Mouse (Mus musculus) intestine, embryonic 16.5 days (tissue): ENCODE measurements around the gene Rps21. TPM values are rescaled to one million over a fixed set of nuclear protein-coding genes. Genes with fewer than 3 reads are reported as not detected.

ENCODE experiments used
- ATAC-seq: fragments of 200-750 bp; cut with Nextera tagmentation; 2 replicates; pipeline ENCODE4 v1.8.0; 2017; ENCODE audit warnings: moderate TSS enrichment, moderate library complexity
- H3K27ac ChIP-seq: fragments of 300-500 bp; sonication (generic); 2 replicates; pipeline ENCODE4 v1.5.1; 2014; ENCODE audit warnings: mild to moderate bottlenecking, low read length
- H3K27me3 ChIP-seq: fragments of 300-500 bp; sonication (generic); replicated peaks from 2 replicates; pipeline ENCODE4 v1.6.1; 2014; ENCODE audit warnings: low read length, control low read depth, mixed read lengths; ENCODE audit not compliant: control insufficient read depth, insufficient read depth
- H3K36me3 ChIP-seq: fragments of 300-500 bp; sonication (generic); 2 replicates; pipeline ENCODE4 v1.6.1; 2014; ENCODE audit warnings: low read length, control low read depth; ENCODE audit not compliant: control insufficient read depth, insufficient read depth
- H3K4me1 ChIP-seq: fragments of 300-500 bp; sonication (generic); 2 replicates; pipeline ENCODE4 v1.6.1; 2014; ENCODE audit warnings: low read length, control low read depth, mixed read lengths; ENCODE audit not compliant: control insufficient read depth, insufficient read depth
- H3K4me2 ChIP-seq: fragments of 300-500 bp; sonication (generic); 2 replicates; pipeline ENCODE4 v1.6.1; 2014; ENCODE audit warnings: low read depth, low read length, control low read depth
- H3K4me3 ChIP-seq: fragments of 300-500 bp; sonication (generic); 2 replicates; pipeline ENCODE4 v1.5.1; 2014; ENCODE audit warnings: mild to moderate bottlenecking, low read length
- H3K9ac ChIP-seq: fragments of 300-500 bp; sonication (generic); 2 replicates; pipeline ENCODE4 v1.6.1; 2014; ENCODE audit warnings: low read depth, low read length
- H3K9me3 ChIP-seq: fragments of 300-500 bp; sonication (generic); 2 replicates; pipeline ENCODE4 v1.6.1; 2016; ENCODE audit warnings: low read length, control low read depth; ENCODE audit not compliant: control insufficient read depth
- WGBS: fragments of 180-500 bp; shearing (Covaris S2); extraction: QIAGEN DNeasy Blood & Tissue Kit; methylation state at CpG from one replicate; pipeline ENCODE4 v1.1.7; 2014; 5-methylcytosine and 5-hydroxymethylcytosine counted together
- polyA plus RNA-seq: library from polyadenylated mRNA; unstranded; fragments of >200 nt; fragmentation: Nextera tagmentation; extraction: Ambion mirVana; gene quantifications from 2 replicates; pipeline ENCODE4 v1.2.1, GENCODE M21; 2015

The Rps21 gene
- polyA plus RNA-seq, 1 experiment from 2014 or later: 487 TPM

GRCm38 (mm10) chr2:180218241-180218640, 38.9 kb upstream of the Rps21 start:
- ATAC-seq: no peak
- H3K36me3 ChIP-seq: no peaks in the 10 kb centered on the region
- WGBS: 65% methylated on average over 3 of the region's 3 CpGs
- peaks cover 78% of the 10 kb centered on the region for H3K4me1 ChIP-seq
- no peak overlapping the region for H3K4me3 ChIP-seq
- H3K9me3 ChIP-seq: no peaks in the 10 kb centered on the region
- no peak overlapping the region for H3K4me2 ChIP-seq
- peak overlapping the region; percentile 31 for H3K27ac ChIP-seq
- no peaks in the 10 kb centered on the region for H3K27me3 ChIP-seq
- peak overlapping the region; percentile 11; the same call in 1 of the 2 replicates for H3K9ac ChIP-seq

- H3K4me3 ChIP-seq: no peak overlapping the region
- no peaks in the 10 kb centered on the region for H3K27me3 ChIP-seq
- WGBS: 42% methylated on average over 5 of the region's 5 CpGs
- no peaks in the 10 kb centered on the region for H3K9me3 ChIP-seq
- no peaks in the 10 kb centered on the region for H3K36me3 ChIP-seq
- ATAC-seq: peak; percentile 6; the same call in 1 of the 2 replicates
- H3K9ac ChIP-seq: peak overlapping the region; percentile 11; the same call in 1 of the 2 replicates
- peaks cover 78% of the 10 kb centered on the region for H3K4me1 ChIP-seq
- no peak overlapping the region for H3K4me2 ChIP-seq
- H3K27ac ChIP-seq: peak overlapping the region; percentile 31; the same call in 1 of the 2 replicates
These were observed 38.5 kb upstream of the Rps21 start for GRCm38 (mm10) chr2:180218677-180219076.

GRCm38 (mm10) chr2:180219145-180219943, 37.8 kb upstream of the Rps21 start:
- H3K4me1 ChIP-seq: peaks cover 76% of the 10 kb centered on the region
- WGBS: 78% methylated on average over 15 of the region's 15 CpGs
- peak overlapping the region; percentile 13; the same call in 1 of the 2 replicates for H3K27ac ChIP-seq
- peak overlapping the region; percentile 11; the same call in 1 of the 2 replicates for H3K9ac ChIP-seq
- ATAC-seq: no peak
- no peaks in the 10 kb centered on the region for H3K9me3 ChIP-seq
- H3K36me3 ChIP-seq: no peaks in the 10 kb centered on the region
- no peak overlapping the region for H3K4me3 ChIP-seq
- H3K4me2 ChIP-seq: no peak overlapping the region
- no peaks in the 10 kb centered on the region for H3K27me3 ChIP-seq

- H3K4me1 ChIP-seq: peaks cover 75% of the 10 kb centered on the region
- H3K9ac ChIP-seq: 0 out of 2 replicates have a peak overlapping the region, but pooled peaks have one; percentile 10
- no peaks in the 10 kb centered on the region for H3K9me3 ChIP-seq
- no peak overlapping the region for H3K4me3 ChIP-seq
- no peaks in the 10 kb centered on the region for H3K27me3 ChIP-seq
- H3K36me3 ChIP-seq: no peaks in the 10 kb centered on the region
- H3K4me2 ChIP-seq: 0 out of 2 replicates have a peak overlapping the region, but pooled peaks have one; percentile 19
- H3K27ac ChIP-seq: peak overlapping the region; percentile 33
- 42% methylated on average over 9 of the region's 9 CpGs for WGBS
- peak; percentile 26 for ATAC-seq
These were observed 37.0 kb upstream of the Rps21 start for GRCm38 (mm10) chr2:180220165-180220564.

GRCm38 (mm10) chr2:180221051-180221450, 36.1 kb upstream of the Rps21 start:
- WGBS: 90% methylated on average over 9 of the region's 9 CpGs
- Histone ChIP-seq H3K27me3 (no peaks in the 10 kb centered on the region), H3K9me3 (no peaks in the 10 kb centered on the region), H3K4me2 (no peak overlapping the region), H3K9ac (no peak overlapping the region), H3K4me1 (peaks cover 68% of the 10 kb centered on the region), H3K27ac (no peak overlapping the region), H3K4me3 (no peak overlapping the region), H3K36me3 (no peaks in the 10 kb centered on the region)
- ATAC-seq: no peak

- 12% methylated on average over 6 of the region's 6 CpGs for WGBS
These were observed 34.9 kb upstream of the Rps21 start for GRCm38 (mm10) chr2:180222250-180222649.

GRCm38 (mm10) chr2:180224647-180225043, 32.5 kb upstream of the Rps21 start:
- peak overlapping the region; percentile 74 for H3K4me3 ChIP-seq
- peak overlapping the region; percentile 67 for H3K9ac ChIP-seq
- H3K9me3 ChIP-seq: no peaks in the 10 kb centered on the region
- WGBS: 3% methylated on average over 12 of the region's 13 CpGs
- H3K27me3 ChIP-seq: no peaks in the 10 kb centered on the region
- H3K27ac ChIP-seq: no peak overlapping the region
- H3K4me1 ChIP-seq: peaks cover 64% of the 10 kb centered on the region
- ATAC-seq: no peak
- peak overlapping the region; percentile 89 for H3K4me2 ChIP-seq
- H3K36me3 ChIP-seq: no peaks in the 10 kb centered on the region

More at GRCm38 (mm10) chr2:180222250-180222649, 34.9 kb upstream of the Rps21 start:
- H3K4me2 ChIP-seq: peak overlapping the region; percentile 27; the same call in 1 of the 2 replicates
- ATAC-seq: peak; percentile 47
- no peaks in the 10 kb centered on the region for H3K9me3 ChIP-seq
- peak overlapping the region; percentile 37 for H3K9ac ChIP-seq
- H3K4me3 ChIP-seq: peak overlapping the region; percentile 7; the same call in 1 of the 2 replicates
- H3K4me1 ChIP-seq: peaks cover 70% of the 10 kb centered on the region
- no peaks in the 10 kb centered on the region for H3K36me3 ChIP-seq
- no peaks in the 10 kb centered on the region for H3K27me3 ChIP-seq
- no peak overlapping the region for H3K27ac ChIP-seq

GRCm38 (mm10) chr2:180225044-180225761, 32.0 kb upstream of the Rps21 start:
- no peaks in the 10 kb centered on the region for H3K36me3 ChIP-seq
- H3K4me3 ChIP-seq: peak overlapping the region; percentile 74
- peak overlapping the region; percentile 67 for H3K9ac ChIP-seq
- H3K9me3 ChIP-seq: no peaks in the 10 kb centered on the region
- WGBS: under 1% methylated on average over 48 of the region's 55 CpGs
- peak overlapping the region; percentile 40 for H3K27ac ChIP-seq
- peak; percentile 25 for ATAC-seq
- H3K4me1 ChIP-seq: peaks cover 61% of the 10 kb centered on the region
- H3K27me3 ChIP-seq: no peaks in the 10 kb centered on the region
- H3K4me2 ChIP-seq: peak overlapping the region; percentile 89

- WGBS: 2% methylated on average over 37 of the region's 37 CpGs
- H3K27ac ChIP-seq: peak within 1 kb of the TSS; percentile 40
- H3K36me3 ChIP-seq: no peaks in the 10 kb centered on the region
- H3K4me1 ChIP-seq: peaks cover 62% of the 10 kb centered on the region
- no peaks in the 10 kb centered on the region for H3K27me3 ChIP-seq
- H3K9ac ChIP-seq: peak within 1 kb of the TSS; percentile 67
- H3K9me3 ChIP-seq: no peaks in the 10 kb centered on the region
- H3K4me3 ChIP-seq: peak within 1 kb of the TSS; percentile 74
- H3K4me2 ChIP-seq: peak within 1 kb of the TSS; percentile 89
- peak; percentile 77 for ATAC-seq
These were observed 31.3 kb upstream of the Rps21 start, which contains the start of gene Lama5 for GRCm38 (mm10) chr2:180225762-180226378. Lama5 (minus strand) TSS chr2:180225859.
